Mouse (Mus musculus) erythroid progenitor cell, adult 5-6 weeks (primary cell): ENCODE measurements around the gene Meaf6. TPM values are rescaled to one million over a fixed set of nuclear protein-coding genes. Genes with fewer than 3 reads are reported as not detected.

ENCODE experiments used
- ATAC-seq: replicated peaks from 2 replicates; pipeline ENCODE4 v1.8.0; 2016; ENCODE audit warnings: moderate number of reproducible peaks, mild to moderate bottlenecking, moderate TSS enrichment, inconsistent platforms; ENCODE audit not compliant: poor library complexity, low FRiP score, severe bottlenecking
- total RNA-seq, 2 experiments: library from RNA; stranded (forward) in 1 of 2; stranded (reverse) in 1 of 2; fragments of 150-400 nt in 1 of 2; fragments of 186-747, 209-891 nt in 1 of 2; gene quantifications; 2 replicates each; pipeline versions ENCODE4 v1.2.3 to v1.2.4; 2015 to 2017; ENCODE audit warnings: low replicate concordance in 2 of 2

Gene Meaf6
- total RNA-seq (2015; ENCODE audit: low replicate concordance) (27.0 and 66.7 TPM in 2 replicates), total RNA-seq (2017; ENCODE audit: low replicate concordance) (25.7 and 37.1 TPM in 2 replicates)

- peak; percentile 83 for ATAC-seq
Observed at GRCm38 (mm10) chr4:125084403-125085345, at the start of gene Meaf6. TSS of gene Meaf6 (plus strand) at chr4:125085134.

- ATAC-seq: no peak
Observed at GRCm38 (mm10) chr4:125044454-125044853, 40.5 kb upstream of the Meaf6 start.

DNA sequence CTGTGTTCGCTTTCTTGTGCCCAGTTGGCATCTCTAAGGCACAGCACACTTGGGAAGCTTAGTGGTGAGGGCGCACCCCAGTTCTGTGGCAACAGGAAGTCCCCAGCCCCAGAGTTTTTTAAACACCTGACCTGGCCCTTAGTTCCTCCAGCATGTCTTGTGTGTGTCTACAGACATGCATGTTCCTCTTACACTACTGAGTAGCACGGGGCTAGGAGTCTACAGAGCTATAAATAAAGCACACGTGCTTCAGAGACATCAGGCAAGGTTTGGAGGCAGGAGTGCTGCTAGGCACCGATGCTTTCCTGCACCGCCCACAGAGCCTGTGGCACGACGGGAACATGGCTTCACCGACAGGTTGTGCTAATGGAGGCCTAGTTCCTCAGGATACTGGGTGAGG lies 29.5 kb upstream of the Meaf6 start:
- no peak for ATAC-seq

DNA sequence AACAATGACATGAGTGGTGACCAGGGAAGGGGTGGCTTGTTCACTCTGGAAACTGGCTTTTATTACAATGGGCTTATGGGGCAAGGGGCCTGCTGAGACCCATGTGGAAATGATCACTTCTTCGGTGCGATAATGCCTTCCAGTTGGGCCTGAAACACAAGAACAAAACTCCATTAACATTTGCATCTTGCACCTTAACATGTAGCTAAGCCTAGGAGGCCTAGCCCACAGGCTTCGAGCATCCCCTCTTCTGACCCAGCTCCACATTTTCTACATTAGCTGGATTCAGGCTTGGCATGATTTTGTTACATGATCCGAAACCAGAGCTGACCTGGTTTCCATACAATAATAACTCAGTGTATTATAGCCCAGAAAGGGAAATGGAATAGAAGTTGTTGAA lies 28.5 kb upstream of the Meaf6 start:
- no peak for ATAC-seq

DNA sequence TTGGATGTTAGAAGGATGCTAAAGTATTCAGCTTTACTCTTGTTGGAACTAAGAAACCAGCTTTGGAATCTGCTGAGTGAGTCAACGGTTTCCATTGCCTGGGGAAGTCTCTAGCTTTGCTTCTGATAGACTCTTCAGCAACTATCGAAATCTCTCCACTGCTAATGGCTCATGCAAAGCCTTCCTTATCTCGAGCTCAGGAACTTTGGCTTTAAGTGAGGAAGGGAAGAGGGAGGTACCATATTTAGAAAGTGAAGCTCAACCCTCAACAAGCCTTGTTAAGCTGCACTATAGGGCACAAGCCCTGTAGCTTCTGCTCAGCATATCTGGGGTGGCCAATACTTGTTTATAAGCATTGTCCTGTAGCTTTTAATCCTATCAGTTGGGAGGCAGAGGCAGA lies 27.7 kb upstream of the Meaf6 start:
- ATAC-seq: no peak

- ATAC-seq: no peak
Observed at GRCm38 (mm10) chr4:125058033-125058432, 26.9 kb upstream of the Meaf6 start.

GRCm38 (mm10) chr4:125059025-125059424 lies 25.9 kb upstream of the Meaf6 start:
- peak; percentile 45 for ATAC-seq

GRCm38 (mm10) chr4:125063829-125064228 lies 21.1 kb upstream of the Meaf6 start:
- ATAC-seq: no peak

- no peak for ATAC-seq
Observed at GRCm38 (mm10) chr4:125065517-125066307, 19.2 kb upstream of the Meaf6 start, which contains the start of gene Dnali1. TSS of gene Dnali1 (minus strand) at chr4:125065703.

DNA sequence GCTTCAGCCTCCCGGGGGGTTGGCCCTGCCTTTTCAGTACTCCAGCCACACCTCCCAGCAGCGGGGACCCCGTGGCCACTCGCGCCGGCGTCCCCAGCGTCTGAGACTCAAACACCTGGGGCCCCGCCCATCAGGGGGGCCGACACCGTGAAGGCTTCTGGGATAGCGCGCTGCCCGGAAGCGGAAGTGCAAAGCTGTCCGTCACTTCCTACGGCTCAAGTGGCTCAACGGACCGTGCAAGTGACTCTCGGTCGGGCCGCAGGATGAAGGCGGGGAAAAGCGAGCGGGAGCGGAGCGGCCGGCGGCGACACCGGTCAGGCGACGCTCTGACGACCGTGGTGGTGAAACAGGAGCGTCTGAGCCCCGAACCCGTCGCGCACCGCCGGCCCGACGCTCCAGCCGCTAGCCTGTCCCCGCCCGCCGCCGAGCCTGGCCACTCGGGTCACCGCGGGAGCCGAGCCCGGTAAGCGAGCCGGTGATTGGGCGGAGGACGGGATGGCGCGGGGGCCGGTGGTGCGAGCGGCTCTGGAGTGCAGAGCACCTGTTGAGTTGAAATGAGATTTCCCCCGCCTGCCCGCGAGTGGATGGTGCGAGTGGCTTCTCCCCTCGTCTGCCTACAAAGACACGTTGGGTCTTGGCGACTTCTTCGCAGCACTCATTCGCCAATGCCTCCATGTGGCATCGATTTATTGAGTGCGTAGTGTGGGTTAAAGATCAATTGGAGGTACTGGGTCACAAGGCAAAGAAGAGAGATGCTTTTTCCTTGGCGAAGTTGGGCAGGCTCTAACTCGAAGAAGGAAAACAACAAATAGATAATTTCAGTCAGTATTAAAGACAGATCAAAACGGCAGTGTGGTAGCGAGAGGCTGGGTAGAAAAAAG lies 18.2 kb upstream of the Meaf6 start, which contains the start of gene Snip1:
Gene Snip1, plus strand, starts transcription at position 183 of the 881 bp plus-strand sequence.
- ATAC-seq: peak; percentile 98

GRCm38 (mm10) chr4:125077700-125078099 lies 7.2 kb upstream of the Meaf6 start:
- no peak for ATAC-seq

- ATAC-seq: no peak
Observed at GRCm38 (mm10) chr4:125078698-125079097, 6.2 kb upstream of the Meaf6 start.

GRCm38 (mm10) chr4:125085346-125085841 lies 460 bp downstream of the Meaf6 start:
- peak; percentile 93 for ATAC-seq

GRCm38 (mm10) chr4:125093031-125093430 lies 8.1 kb downstream of the Meaf6 start:
- no peak for ATAC-seq

- no peak for ATAC-seq
Observed at GRCm38 (mm10) chr4:125096066-125096465, 11.1 kb downstream of the Meaf6 start.

GRCm38 (mm10) chr4:125097412-125097811 lies 12.5 kb downstream of the Meaf6 start:
- ATAC-seq: no peak

GRCm38 (mm10) chr4:125099458-125099857 lies 14.5 kb downstream of the Meaf6 start:
- peak; percentile 74 for ATAC-seq

GRCm38 (mm10) chr4:125101334-125101733 lies 16.4 kb downstream of the Meaf6 start:
- ATAC-seq: no peak

- ATAC-seq: no peak
Observed at GRCm38 (mm10) chr4:125105354-125105753, 20.4 kb downstream of the Meaf6 start.
